Mouse (Mus musculus): ENCODE results near the gene Ssu72. TPM values are rescaled to one million over a fixed set of nuclear protein-coding genes. Genes with fewer than 3 reads are reported as not detected.

Gene Ssu72
- polyA plus RNA-seq, 2 experiments from 2014 or later = 153 to 164 TPM

Other genes with a start within 250 kb of the Ssu72 start
- gene Tmem52, start 235.7 kb upstream of the Ssu72 start, polyA plus RNA-seq (2017; shearing (Covaris generic)) = not detected
- 100 to 1,000 TPM; 291 TPM for gene Gnb1, start 213.4 kb upstream of the Ssu72 start, polyA plus RNA-seq (2017; shearing (Covaris generic))
- gene Nadk, start 142.4 kb upstream of the Ssu72 start, polyA plus RNA-seq (2017; shearing (Covaris generic)) = 10 to 100 TPM; 64.7 to 81.5 TPM
- 1 to 10 TPM; 9.1 to 9.7 TPM for gene Slc35e2, start 103.4 kb upstream of the Ssu72 start, polyA plus RNA-seq (2017; shearing (Covaris generic))
- gene Cdk11b, start 79.9 kb upstream of the Ssu72 start, polyA plus RNA-seq (2017; shearing (Covaris generic)) = 100 to 1,000 TPM; 121 to 144 TPM
- gene Gm10563, start 59.4 kb upstream of the Ssu72 start, polyA plus RNA-seq (2017; shearing (Covaris generic)) = not detected
- not detected for gene Mmp23, start 51.4 kb upstream of the Ssu72 start, polyA plus RNA-seq (2017; shearing (Covaris generic))
- 1 to 10 TPM; 4.8 to 5.1 TPM for gene Mib2, start 35.6 kb upstream of the Ssu72 start, polyA plus RNA-seq (2017; shearing (Covaris generic))
- gene Fndc10, start 10.5 kb upstream of the Ssu72 start, polyA plus RNA-seq (2017; shearing (Covaris generic)) = 1 to 10 TPM in 1 of 2 experiments, under 1 TPM in 1; 0.59 to 1.4 TPM
- under 1 TPM in 1 of 2 experiments, not detected in 1; 0.24 TPM for gene Tmem240, start 30.0 kb downstream of the Ssu72 start, polyA plus RNA-seq (2017; shearing (Covaris generic))
- gene Atad3a, start 56.3 kb downstream of the Ssu72 start, polyA plus RNA-seq (2017; shearing (Covaris generic)) = 10 to 100 TPM; 22.9 to 32.9 TPM
- under 1 TPM in 1 of 2 experiments, not detected in 1; 0.23 TPM for gene Vwa1, start 69.9 kb downstream of the Ssu72 start, polyA plus RNA-seq (2017; shearing (Covaris generic))
- gene Tmem88b, start 81.1 kb downstream of the Ssu72 start, polyA plus RNA-seq (2017; shearing (Covaris generic)) = not detected
- gene Ankrd65, start 85.6 kb downstream of the Ssu72 start, polyA plus RNA-seq (2017; shearing (Covaris generic)) = not detected
- 100 to 1,000 TPM; 117 to 130 TPM for gene Mrpl20, start 98.1 kb downstream of the Ssu72 start, polyA plus RNA-seq (2017; shearing (Covaris generic))
- 100 to 1,000 TPM in 1 of 2 experiments, 10 to 100 TPM in 1; 99.1 to 124 TPM for gene Ccnl2, start 107.7 kb downstream of the Ssu72 start, polyA plus RNA-seq (2017; shearing (Covaris generic))
- 100 to 1,000 TPM; 167 to 217 TPM for gene Aurkaip1, start 126.5 kb downstream of the Ssu72 start, polyA plus RNA-seq (2017; shearing (Covaris generic))
- gene Mxra8, start 134.9 kb downstream of the Ssu72 start, polyA plus RNA-seq (2017; shearing (Covaris generic)) = 1 to 10 TPM; 2.1 to 2.3 TPM
- gene Dvl1, start 142.6 kb downstream of the Ssu72 start, polyA plus RNA-seq (2017; shearing (Covaris generic)) = 1 to 10 TPM; 2.2 to 4.7 TPM
- gene Tas1r3, start 158.6 kb downstream of the Ssu72 start, polyA plus RNA-seq (2017; shearing (Covaris generic)) = under 1 TPM; 0.62 to 0.66 TPM
- 10 to 100 TPM; 17.0 to 20.1 TPM for gene Cptp, start 164.6 kb downstream of the Ssu72 start, polyA plus RNA-seq (2017; shearing (Covaris generic))
- 100 to 1,000 TPM in 1 of 2 experiments, 10 to 100 TPM in 1; 93.4 to 109 TPM for gene Ints11, start 164.7 kb downstream of the Ssu72 start, polyA plus RNA-seq (2017; shearing (Covaris generic))
- 10 to 100 TPM; 22.1 to 27.6 TPM for gene Pusl1, start 187.0 kb downstream of the Ssu72 start, polyA plus RNA-seq (2017; shearing (Covaris generic))
- 1 to 10 TPM; 3.2 to 4.1 TPM for gene Acap3, start 187.0 kb downstream of the Ssu72 start, polyA plus RNA-seq (2017; shearing (Covaris generic))
- 10 to 100 TPM; 21.6 to 29.7 TPM for gene Ube2j2, start 239.0 kb downstream of the Ssu72 start, polyA plus RNA-seq (2017; shearing (Covaris generic))

All from CD4-positive, CD25-positive, alpha-beta regulatory T cell, adult 4 months (primary cell).